Mouse (Mus musculus) frontal cortex, postnatal 14 days (tissue): ENCODE results near the gene Gm3468.
A peak's percentile ranks its signal among the peaks of the same experiment; 100 is the strongest.
"Not testable (repeated sequence)": the region's sequence is repeated elsewhere in the genome, so short reads cannot be mapped to it uniquely, and the experiment has no call there.

Source experiments
- DNase-seq, 2 experiments: peaks; one replicate each; pipeline ENCODE4 v3.0.0; 2022; ENCODE audit warnings: low spot score in 2 of 2

The Gm3468 gene

GRCm38 (mm10) chr14:6108272-6108925 is at the start of gene Gm3468:
Gene Gm3468, minus strand, starts transcription at chr14:6108665.
- DNase-seq, result peak; percentile 16 to 27

- not testable (repeated sequence) for DNase-seq
Observed at GRCm38 (mm10) chr14:6125707-6126106, 17.2 kb upstream of the Gm3468 start, which contains the start of gene Gm3476. Gene Gm3476, minus strand, starts transcription at chr14:6125807.

GRCm38 (mm10) chr14:6107500-6107899 is 965 bp downstream of the Gm3468 start:
- DNase-seq, result not testable (repeated sequence)

GRCm38 (mm10) chr14:6093842-6094241 is 14.6 kb downstream of the Gm3468 start, which contains the start of gene Gm8206:
Gene Gm8206, minus strand, starts transcription at chr14:6093942.
- DNase-seq, result not testable (repeated sequence)

GRCm38 (mm10) chr14:6058167-6058566 is 50.3 kb downstream of the Gm3468 start, which contains the start of gene Gm6337:
Gene Gm6337, minus strand, starts transcription at chr14:6058267.
- DNase-seq, result not testable (repeated sequence)
